Mouse (Mus musculus): Measurements from ENCODE around the gene Eif4g3. TPM values are rescaled to one million over a fixed set of nuclear protein-coding genes. Genes with fewer than 3 reads are reported as not detected.

Eif4g3 gene
- polyA plus RNA-seq, 1 experiment from 2014 or later = 27.7 TPM

GRCm38 (mm10) chr4:138084851-138085573 is 92.2 kb downstream of the Eif4g3 start:
- Histone ChIP-seq H3K4me1 (no peaks in the 10 kb centered on the region), H3K4me2 (no peak overlapping the region), H3K27me3 (replicated peaks) (no peaks in the 10 kb centered on the region), H3K9ac (no peak overlapping the region), H3K27ac (no peak overlapping the region), H3K9me3 (no peaks in the 10 kb centered on the region), H3K4me3 (replicated peaks) (no peak overlapping the region), H3K36me3 (peaks cover 9% of the 10 kb centered on the region)
- 81% methylated on average over 13 of the region's 13 CpGs for WGBS
- no peak for ATAC-seq (ENCODE audit: insufficient read depth, low FRiP score, low read depth)

DNA sequence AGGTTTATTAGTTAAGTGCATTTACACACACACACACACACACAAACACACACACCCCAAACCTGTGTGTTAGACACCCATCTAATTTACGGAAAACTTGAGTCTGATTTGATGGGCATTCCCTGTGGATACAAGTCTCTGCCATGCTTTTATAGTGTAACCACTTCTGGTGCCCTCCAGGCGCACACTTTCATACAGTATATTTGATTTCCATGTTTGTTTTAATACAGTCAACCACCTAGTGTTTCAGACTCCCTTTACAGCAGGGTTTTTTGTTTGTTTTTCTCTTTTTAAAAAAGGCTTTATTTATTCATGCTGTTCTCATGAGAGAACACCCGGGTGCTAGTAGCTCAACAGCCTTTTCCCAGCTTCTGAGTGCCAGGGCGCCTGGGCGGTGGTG is 94.1 kb downstream of the Eif4g3 start:
- Histone ChIP-seq H3K4me3 (replicated peaks) (no peak overlapping the region), H3K9me3 (no peaks in the 10 kb centered on the region), H3K36me3 (peaks cover 9% of the 10 kb centered on the region), H3K4me2 (no peak overlapping the region), H3K4me1 (no peaks in the 10 kb centered on the region), H3K27me3 (replicated peaks) (no peaks in the 10 kb centered on the region), H3K9ac (no peak overlapping the region), H3K27ac (0 out of 2 replicates have a peak overlapping the region, but pooled peaks have one; percentile 3)
- ATAC-seq (ENCODE audit: insufficient read depth, low FRiP score, low read depth) = no peak
- 77% methylated on average over 5 of the region's 5 CpGs for WGBS

GRCm38 (mm10) chr4:138089512-138089911 is 96.7 kb downstream of the Eif4g3 start:
- no peaks in the 10 kb centered on the region; the same call in 1 of the 2 replicates for H3K36me3 ChIP-seq
- ATAC-seq (ENCODE audit: insufficient read depth, low FRiP score, low read depth) = no peak
- H3K9me3 ChIP-seq = no peaks in the 10 kb centered on the region
- H3K27me3 ChIP-seq (replicated peaks) = no peaks in the 10 kb centered on the region
- no peaks in the 10 kb centered on the region for H3K4me1 ChIP-seq
- H3K4me3 ChIP-seq (replicated peaks) = no peak overlapping the region
- no peak overlapping the region for H3K4me2 ChIP-seq
- H3K27ac ChIP-seq = no peak overlapping the region
- 71% methylated on average over 2 of the region's 2 CpGs for WGBS
- no peak overlapping the region for H3K9ac ChIP-seq

GRCm38 (mm10) chr4:138091562-138092194 is 98.9 kb downstream of the Eif4g3 start:
- H3K27ac ChIP-seq = no peak overlapping the region
- WGBS = 85% methylated on average over 7 of the region's 7 CpGs
- H3K4me3 ChIP-seq (replicated peaks) = no peak overlapping the region
- H3K36me3 ChIP-seq = no peaks in the 10 kb centered on the region; the same call in 1 of the 2 replicates
- no peaks in the 10 kb centered on the region for H3K4me1 ChIP-seq
- no peak overlapping the region for H3K9ac ChIP-seq
- H3K9me3 ChIP-seq = no peaks in the 10 kb centered on the region
- ATAC-seq (ENCODE audit: insufficient read depth, low FRiP score, low read depth) = no peak
- no peaks in the 10 kb centered on the region for H3K27me3 ChIP-seq (replicated peaks)
- H3K4me2 ChIP-seq = no peak overlapping the region

GRCm38 (mm10) chr4:138100456-138100855 is 107.6 kb downstream of the Eif4g3 start:
- Histone ChIP-seq H3K36me3 (peaks cover 24% of the 10 kb centered on the region), H3K9ac (no peak overlapping the region)
- 84% methylated on average over 7 of the region's 7 CpGs for WGBS

GRCm38 (mm10) chr4:138101795-138102194 is 109.0 kb downstream of the Eif4g3 start:
- no peak overlapping the region for H3K9ac ChIP-seq
- H3K36me3 ChIP-seq = peaks cover 33% of the 10 kb centered on the region
- ATAC-seq (ENCODE audit: insufficient read depth, low FRiP score, low read depth) = peak; percentile 63
- peak overlapping the region; percentile 8; the same call in 1 of the 2 replicates for H3K27ac ChIP-seq
- no peaks in the 10 kb centered on the region for H3K27me3 ChIP-seq (replicated peaks)
- no peak overlapping the region for H3K4me2 ChIP-seq
- H3K4me3 ChIP-seq (replicated peaks) = no peak overlapping the region
- no peaks in the 10 kb centered on the region for H3K4me1 ChIP-seq
- H3K9me3 ChIP-seq = no peaks in the 10 kb centered on the region
- 56% methylated on average over 10 of the region's 10 CpGs for WGBS

More at GRCm38 (mm10) chr4:138100456-138100855, 107.6 kb downstream of the Eif4g3 start:
- Histone ChIP-seq H3K4me1 (no peaks in the 10 kb centered on the region), H3K4me3 (replicated peaks) (no peak overlapping the region), H3K27ac (no peak overlapping the region), H3K4me2 (no peak overlapping the region), H3K9me3 (no peaks in the 10 kb centered on the region), H3K27me3 (replicated peaks) (no peaks in the 10 kb centered on the region)
- no peak for ATAC-seq (ENCODE audit: insufficient read depth, low FRiP score, low read depth)

GRCm38 (mm10) chr4:138102413-138102812 is 109.6 kb downstream of the Eif4g3 start:
- no peaks in the 10 kb centered on the region for H3K4me1 ChIP-seq
- no peaks in the 10 kb centered on the region for H3K27me3 ChIP-seq (replicated peaks)
- no peak overlapping the region for H3K9ac ChIP-seq
- no peaks in the 10 kb centered on the region for H3K9me3 ChIP-seq
- H3K4me2 ChIP-seq = no peak overlapping the region
- H3K36me3 ChIP-seq = peaks cover 30% of the 10 kb centered on the region
- WGBS = 70% methylated on average over 3 of the region's 3 CpGs
- H3K27ac ChIP-seq = no peak overlapping the region
- no peak overlapping the region for H3K4me3 ChIP-seq (replicated peaks)
- peak; percentile 50; the same call in 1 of the 2 replicates for ATAC-seq (ENCODE audit: insufficient read depth, low FRiP score, low read depth)

DNA sequence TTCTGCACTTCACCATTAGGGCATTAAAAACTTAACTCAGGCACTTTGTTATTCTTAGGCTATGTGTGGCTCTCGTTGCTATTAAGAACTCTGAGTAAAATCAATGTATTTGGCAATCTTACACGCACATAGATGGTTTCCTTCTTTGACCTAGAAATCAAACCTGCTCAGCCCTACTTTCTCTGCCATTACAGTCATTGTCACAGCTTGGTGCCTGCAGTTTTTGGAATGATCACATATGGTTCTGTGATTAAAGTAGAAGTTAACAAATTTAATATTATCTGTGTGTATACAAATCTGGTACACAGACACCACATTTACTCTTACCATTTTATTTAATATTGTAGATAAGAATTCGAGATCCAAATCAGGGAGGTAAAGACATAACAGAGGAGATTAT is 112.1 kb downstream of the Eif4g3 start:
- no peak overlapping the region for H3K4me2 ChIP-seq
- H3K9me3 ChIP-seq = no peaks in the 10 kb centered on the region
- no peak overlapping the region for H3K4me3 ChIP-seq (replicated peaks)
- ATAC-seq (ENCODE audit: insufficient read depth, low FRiP score, low read depth) = no peak
- no peak overlapping the region for H3K27ac ChIP-seq
- no peaks in the 10 kb centered on the region for H3K4me1 ChIP-seq
- WGBS = 80% methylated on average over 3 of the region's 3 CpGs
- H3K9ac ChIP-seq = no peak overlapping the region
- no peaks in the 10 kb centered on the region for H3K27me3 ChIP-seq (replicated peaks)
- H3K36me3 ChIP-seq = peaks cover 36% of the 10 kb centered on the region

GRCm38 (mm10) chr4:138107441-138108409 is 114.9 kb downstream of the Eif4g3 start:
- Histone ChIP-seq H3K27ac (no peak overlapping the region), H3K4me2 (no peak overlapping the region), H3K4me1 (no peaks in the 10 kb centered on the region), H3K9ac (no peak overlapping the region), H3K4me3 (replicated peaks) (no peak overlapping the region), H3K9me3 (no peaks in the 10 kb centered on the region), H3K36me3 (peaks cover 42% of the 10 kb centered on the region), H3K27me3 (replicated peaks) (no peaks in the 10 kb centered on the region)
- ATAC-seq (ENCODE audit: insufficient read depth, low FRiP score, low read depth) = 0 out of 2 replicates have a peak, but pooled peaks have one; percentile 47
- WGBS = 89% methylated on average over 7 of the region's 7 CpGs

- peaks cover 39% of the 10 kb centered on the region for H3K36me3 ChIP-seq
- 70% methylated on average over 2 of the region's 2 CpGs for WGBS
Measured at GRCm38 (mm10) chr4:138108541-138108940, 115.7 kb downstream of the Eif4g3 start.

DNA sequence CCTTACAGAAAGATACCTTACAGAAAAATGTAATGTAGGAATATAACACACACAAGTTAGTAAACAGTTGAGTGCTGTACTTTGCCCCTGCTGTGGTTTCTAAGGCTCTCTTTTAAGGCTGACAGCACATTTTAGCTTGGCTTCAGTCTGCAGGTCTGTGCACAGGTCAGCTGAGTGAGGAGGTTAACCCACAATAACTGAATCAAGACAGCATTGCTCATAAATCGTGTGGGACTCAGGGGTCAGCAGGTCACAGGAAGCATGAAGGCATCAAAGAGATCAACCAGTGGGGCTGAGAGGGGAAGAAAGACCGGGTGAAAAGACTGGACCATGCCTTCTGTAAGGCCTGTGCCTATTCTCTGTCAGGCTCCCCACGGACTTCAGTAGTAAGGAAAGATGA is 116.5 kb downstream of the Eif4g3 start:
- Histone ChIP-seq H3K36me3 (peaks cover 35% of the 10 kb centered on the region; the same call in 1 of the 2 replicates), H3K4me2 (no peak overlapping the region)

More at GRCm38 (mm10) chr4:138108541-138108940, 115.7 kb downstream of the Eif4g3 start:
- H3K9ac ChIP-seq = no peak overlapping the region
- H3K27me3 ChIP-seq (replicated peaks) = no peaks in the 10 kb centered on the region
- no peak for ATAC-seq (ENCODE audit: insufficient read depth, low FRiP score, low read depth)
- no peak overlapping the region for H3K27ac ChIP-seq
- no peaks in the 10 kb centered on the region for H3K4me1 ChIP-seq
- H3K4me3 ChIP-seq (replicated peaks) = no peak overlapping the region
- H3K4me2 ChIP-seq = no peak overlapping the region
- H3K9me3 ChIP-seq = no peaks in the 10 kb centered on the region

More for the DNA sequence above, 116.5 kb downstream of the Eif4g3 start:
- Histone ChIP-seq H3K27ac (no peak overlapping the region), H3K4me3 (replicated peaks) (no peak overlapping the region), H3K4me1 (no peaks in the 10 kb centered on the region), H3K9me3 (no peaks in the 10 kb centered on the region), H3K27me3 (replicated peaks) (no peaks in the 10 kb centered on the region), H3K9ac (no peak overlapping the region)
- 58% methylated on average over 3 of the region's 3 CpGs for WGBS
- no peak for ATAC-seq (ENCODE audit: insufficient read depth, low FRiP score, low read depth)
